Mouse (Mus musculus) E14TG2a.4 (cell line): ENCODE measurements around the gene Zfp874a.

Source experiments
- CTCF ChIP-seq: conservative IDR thresholded peaks from 2 replicates; pipeline ENCODE4 v1.5.1; 2014; ENCODE audit warnings: low read length
- POU5F1 ChIP-seq: IDR thresholded peaks from 2 replicates; pipeline ENCODE4 v1.6.1; 2014; ENCODE audit warnings: low read length, borderline replicate concordance

DNA sequence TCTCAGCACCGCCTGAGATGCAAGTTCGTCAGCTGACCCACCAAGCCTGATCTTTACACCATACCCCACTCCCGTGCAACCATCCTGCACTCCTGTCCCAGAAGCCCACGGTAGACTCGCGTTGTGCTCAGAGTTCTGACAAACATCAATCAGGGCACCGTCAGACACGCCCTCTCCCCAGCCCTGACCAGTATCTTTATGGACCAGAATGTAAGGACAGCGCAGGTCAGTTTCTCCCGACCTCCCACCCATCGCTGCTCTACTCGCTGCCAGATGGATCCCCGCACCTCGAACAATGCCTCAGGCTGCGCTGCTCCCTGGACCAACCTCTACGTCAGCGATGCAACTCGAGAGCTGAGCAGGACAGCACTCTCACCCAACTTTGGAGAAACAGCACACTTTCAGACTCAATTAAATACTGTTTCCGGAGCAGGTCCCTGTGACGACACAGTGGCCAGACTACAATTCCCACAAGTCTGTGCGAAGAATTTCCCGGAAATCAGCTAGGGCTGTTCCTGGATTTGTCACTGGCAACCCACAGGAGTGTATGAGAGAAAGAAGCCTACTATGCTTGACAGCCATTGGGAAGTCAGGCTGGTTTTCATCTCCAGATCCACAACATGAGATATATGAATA, 48.8 kb upstream of the Zfp874a start, which contains the start of gene Zfp58:
- TF ChIP-seq CTCF = no peak
- TF ChIP-seq POU5F1 = no peak
